Mouse (Mus musculus): Measurements from ENCODE around the gene Ssbp3. TPM values are rescaled to one million over a fixed set of nuclear protein-coding genes. Genes with fewer than 3 reads are reported as not detected.

Ssbp3 gene
- polyA plus RNA-seq, 1 experiment from 2014 or later, result 73.2 TPM

- DNase-seq (ENCODE audit: low spot score) (no peak), ATAC-seq (replicated peaks; ENCODE audit: low FRiP score, low TSS enrichment, low read depth) (no peak)
- H3K27ac ChIP-seq (ENCODE audit: low read depth), result no peak overlapping the region
- no peaks in the 10 kb centered on the region for H3K27me3 ChIP-seq (replicated peaks; ENCODE audit: control insufficient read depth, insufficient read depth, low read length)
- 77% methylated on average over 3 of the region's 3 CpGs for WGBS
- no peaks in the 10 kb centered on the region for H3K9me3 ChIP-seq (ENCODE audit: control insufficient read depth, low read length)
- no peak overlapping the region for H3K9ac ChIP-seq (ENCODE audit: low read length)
- H3K4me2 ChIP-seq (ENCODE audit: low read length), result no peak overlapping the region
- H3K4me1 ChIP-seq (replicated peaks; ENCODE audit: control insufficient read depth, insufficient read depth, low read length), result 0 out of 2 replicates have a peak, but pooled peaks cover 4% of the 10 kb centered on the region
- H3K4me3 ChIP-seq (ENCODE audit: low read depth, low read length), result no peak overlapping the region
- peaks cover 84% of the 10 kb centered on the region for H3K36me3 ChIP-seq (ENCODE audit: control insufficient read depth, insufficient read depth, low read length)
Measured at GRCm38 (mm10) chr4:106922919-106923318, 12.4 kb downstream of the Ssbp3 start.

GRCm38 (mm10) chr4:106924175-106924574 is 13.7 kb downstream of the Ssbp3 start:
- Histone ChIP-seq H3K36me3 (ENCODE audit: control insufficient read depth, insufficient read depth, low read length) (peaks cover 83% of the 10 kb centered on the region), H3K9me3 (ENCODE audit: control insufficient read depth, low read length) (no peaks in the 10 kb centered on the region), H3K4me3 (ENCODE audit: low read depth, low read length) (no peak overlapping the region), H3K27me3 (replicated peaks; ENCODE audit: control insufficient read depth, insufficient read depth, low read length) (no peaks in the 10 kb centered on the region), H3K27ac (ENCODE audit: low read depth) (no peak overlapping the region), H3K4me2 (ENCODE audit: low read length) (no peak overlapping the region), H3K4me1 (replicated peaks; ENCODE audit: control insufficient read depth, insufficient read depth, low read length) (0 out of 2 replicates have a peak, but pooled peaks cover 4% of the 10 kb centered on the region), H3K9ac (ENCODE audit: low read length) (no peak overlapping the region)
- DNase-seq (ENCODE audit: low spot score), result no peak
- no peak for ATAC-seq (replicated peaks; ENCODE audit: low FRiP score, low TSS enrichment, low read depth)
- WGBS, result 81% methylated on average over 4 of the region's 4 CpGs

- H3K9me3 ChIP-seq (ENCODE audit: control insufficient read depth, low read length), result no peaks in the 10 kb centered on the region
- H3K27ac ChIP-seq (ENCODE audit: low read depth), result no peak overlapping the region
- H3K4me3 ChIP-seq (ENCODE audit: low read depth, low read length), result no peak overlapping the region
- no peak overlapping the region for H3K9ac ChIP-seq (ENCODE audit: low read length)
- 82% methylated on average over 10 of the region's 10 CpGs for WGBS
- no peaks in the 10 kb centered on the region for H3K27me3 ChIP-seq (replicated peaks; ENCODE audit: control insufficient read depth, insufficient read depth, low read length)
- H3K4me2 ChIP-seq (ENCODE audit: low read length), result no peak overlapping the region
- peaks cover 76% of the 10 kb centered on the region for H3K36me3 ChIP-seq (ENCODE audit: control insufficient read depth, insufficient read depth, low read length)
- DNase-seq (ENCODE audit: low spot score) (no peak), ATAC-seq (replicated peaks; ENCODE audit: low FRiP score, low TSS enrichment, low read depth) (no peak)
- H3K4me1 ChIP-seq (replicated peaks; ENCODE audit: control insufficient read depth, insufficient read depth, low read length), result 0 out of 2 replicates have a peak, but pooled peaks cover 4% of the 10 kb centered on the region
Measured at GRCm38 (mm10) chr4:106924888-106925287, 14.4 kb downstream of the Ssbp3 start.

GRCm38 (mm10) chr4:106926401-106926800 is 15.9 kb downstream of the Ssbp3 start:
- no peak overlapping the region for H3K4me3 ChIP-seq (ENCODE audit: low read depth, low read length)
- no peak overlapping the region for H3K4me2 ChIP-seq (ENCODE audit: low read length)
- H3K27ac ChIP-seq (ENCODE audit: low read depth), result no peak overlapping the region
- no peaks in the 10 kb centered on the region for H3K27me3 ChIP-seq (replicated peaks; ENCODE audit: control insufficient read depth, insufficient read depth, low read length)
- H3K36me3 ChIP-seq (ENCODE audit: control insufficient read depth, insufficient read depth, low read length), result peaks cover 70% of the 10 kb centered on the region
- no peak overlapping the region for H3K9ac ChIP-seq (ENCODE audit: low read length)
- no peaks in the 10 kb centered on the region for H3K9me3 ChIP-seq (ENCODE audit: control insufficient read depth, low read length)
- no peaks in the 10 kb centered on the region for H3K4me1 ChIP-seq (replicated peaks; ENCODE audit: control insufficient read depth, insufficient read depth, low read length)
- ATAC-seq (replicated peaks; ENCODE audit: low FRiP score, low TSS enrichment, low read depth), result no peak
- 90% methylated on average over 9 of the region's 9 CpGs for WGBS
- no peak for DNase-seq (ENCODE audit: low spot score)

GRCm38 (mm10) chr4:106927034-106927433 is 16.5 kb downstream of the Ssbp3 start:
- peaks cover 70% of the 10 kb centered on the region for H3K36me3 ChIP-seq (ENCODE audit: control insufficient read depth, insufficient read depth, low read length)
- no peak overlapping the region for H3K4me3 ChIP-seq (ENCODE audit: low read depth, low read length)
- DNase-seq (ENCODE audit: low spot score) (no peak), ATAC-seq (replicated peaks; ENCODE audit: low FRiP score, low TSS enrichment, low read depth) (no peak)
- H3K9me3 ChIP-seq (ENCODE audit: control insufficient read depth, low read length), result no peaks in the 10 kb centered on the region
- H3K27me3 ChIP-seq (replicated peaks; ENCODE audit: control insufficient read depth, insufficient read depth, low read length), result no peaks in the 10 kb centered on the region
- H3K4me1 ChIP-seq (replicated peaks; ENCODE audit: control insufficient read depth, insufficient read depth, low read length), result no peaks in the 10 kb centered on the region; the same call in 1 of the 2 replicates
- 88% methylated on average over 6 of the region's 6 CpGs for WGBS
- no peak overlapping the region for H3K9ac ChIP-seq (ENCODE audit: low read length)
- no peak overlapping the region for H3K4me2 ChIP-seq (ENCODE audit: low read length)
- no peak overlapping the region for H3K27ac ChIP-seq (ENCODE audit: low read depth)

DNA sequence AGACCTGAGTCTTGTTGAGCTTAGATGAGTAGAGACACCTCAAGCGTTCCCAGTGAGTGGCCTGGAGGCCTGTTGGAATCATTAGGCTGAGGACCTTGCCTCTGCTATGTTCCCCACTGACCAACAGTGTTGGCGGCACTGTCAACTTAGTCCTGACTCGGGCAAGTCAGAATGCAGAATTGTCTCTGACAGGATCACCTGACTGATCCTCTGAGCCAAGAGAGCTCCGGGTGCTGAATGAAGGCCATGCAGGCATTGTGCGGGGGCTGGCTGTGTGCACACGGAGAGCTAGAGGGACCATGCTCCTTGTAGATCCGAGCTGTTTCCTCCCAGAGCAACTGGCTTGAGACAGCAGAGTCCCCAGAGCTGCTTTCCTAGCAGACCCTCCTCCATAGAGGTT is 18.5 kb downstream of the Ssbp3 start:
- Histone ChIP-seq H3K4me3 (ENCODE audit: low read depth, low read length) (no peak overlapping the region), H3K36me3 (ENCODE audit: control insufficient read depth, insufficient read depth, low read length) (peaks cover 66% of the 10 kb centered on the region), H3K9ac (ENCODE audit: low read length) (no peak overlapping the region), H3K27ac (ENCODE audit: low read depth) (no peak overlapping the region), H3K4me1 (replicated peaks; ENCODE audit: control insufficient read depth, insufficient read depth, low read length) (peaks cover 9% of the 10 kb centered on the region), H3K4me2 (ENCODE audit: low read length) (no peak overlapping the region), H3K9me3 (ENCODE audit: control insufficient read depth, low read length) (no peaks in the 10 kb centered on the region), H3K27me3 (replicated peaks; ENCODE audit: control insufficient read depth, insufficient read depth, low read length) (no peaks in the 10 kb centered on the region)
- no peak for ATAC-seq (replicated peaks; ENCODE audit: low FRiP score, low TSS enrichment, low read depth)
- WGBS, result 79% methylated on average over 7 of the region's 7 CpGs
- no peak for DNase-seq (ENCODE audit: low spot score)

- no peak for DNase-seq (ENCODE audit: low spot score)
- H3K9me3 ChIP-seq (ENCODE audit: control insufficient read depth, low read length), result no peaks in the 10 kb centered on the region
- no peak overlapping the region for H3K9ac ChIP-seq (ENCODE audit: low read length)
- peaks cover 47% of the 10 kb centered on the region for H3K36me3 ChIP-seq (ENCODE audit: control insufficient read depth, insufficient read depth, low read length)
- no peak overlapping the region for H3K4me3 ChIP-seq (ENCODE audit: low read depth, low read length)
- no peak for ATAC-seq (replicated peaks; ENCODE audit: low FRiP score, low TSS enrichment, low read depth)
- H3K4me2 ChIP-seq (ENCODE audit: low read length), result no peak overlapping the region
- H3K27me3 ChIP-seq (replicated peaks; ENCODE audit: control insufficient read depth, insufficient read depth, low read length), result no peaks in the 10 kb centered on the region
- no peak overlapping the region for H3K27ac ChIP-seq (ENCODE audit: low read depth)
- H3K4me1 ChIP-seq (replicated peaks; ENCODE audit: control insufficient read depth, insufficient read depth, low read length), result peaks cover 35% of the 10 kb centered on the region
- 91% methylated on average over 7 of the region's 7 CpGs for WGBS
Measured at GRCm38 (mm10) chr4:106932583-106932982, 22.1 kb downstream of the Ssbp3 start.

DNA sequence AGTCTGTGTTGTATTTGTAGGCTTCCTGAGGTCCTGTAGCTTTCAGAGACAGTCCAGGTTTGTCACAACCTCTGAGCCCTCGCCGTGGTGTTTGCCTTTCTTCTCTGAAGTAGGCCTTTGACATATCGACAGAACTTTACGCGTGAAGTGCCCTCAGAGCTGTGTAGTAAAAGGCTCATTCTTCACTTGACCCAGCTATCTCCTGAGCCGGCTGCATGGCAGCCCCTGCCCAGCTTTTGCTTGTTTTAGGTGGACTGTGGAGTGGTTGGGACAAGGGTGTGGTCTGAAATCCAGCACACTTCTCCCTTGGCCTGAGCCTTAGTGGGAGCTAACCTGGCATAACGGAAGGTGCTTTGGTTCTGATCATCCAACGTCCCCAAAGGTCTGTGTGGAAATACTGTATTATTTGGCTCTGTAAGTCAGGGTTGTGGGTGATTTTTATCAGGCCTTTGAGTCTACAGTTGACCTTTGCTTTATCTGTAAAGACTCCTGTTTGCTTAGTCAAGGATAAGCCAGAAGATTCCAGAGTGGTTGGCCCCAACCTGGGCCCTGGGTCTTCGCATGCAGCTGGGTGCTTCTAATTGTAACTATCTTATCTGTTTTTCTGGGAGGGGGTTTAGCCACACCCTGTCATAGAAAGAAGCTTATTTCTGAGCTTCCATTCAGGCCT is 23.4 kb downstream of the Ssbp3 start:
- H3K4me3 ChIP-seq (ENCODE audit: low read depth, low read length), result no peak overlapping the region
- H3K4me2 ChIP-seq (ENCODE audit: low read length), result no peak overlapping the region
- H3K27ac ChIP-seq (ENCODE audit: low read depth), result peak overlapping the region; percentile 18; the same call in 1 of the 2 replicates
- DNase-seq (ENCODE audit: low spot score) (no peak), ATAC-seq (replicated peaks; ENCODE audit: low FRiP score, low TSS enrichment, low read depth) (peak; percentile 45)
- peaks cover 33% of the 10 kb centered on the region for H3K36me3 ChIP-seq (ENCODE audit: control insufficient read depth, insufficient read depth, low read length)
- H3K9me3 ChIP-seq (ENCODE audit: control insufficient read depth, low read length), result no peaks in the 10 kb centered on the region
- no peaks in the 10 kb centered on the region for H3K27me3 ChIP-seq (replicated peaks; ENCODE audit: control insufficient read depth, insufficient read depth, low read length)
- WGBS, result 60% methylated on average over 9 of the region's 9 CpGs
- peaks cover 42% of the 10 kb centered on the region for H3K4me1 ChIP-seq (replicated peaks; ENCODE audit: control insufficient read depth, insufficient read depth, low read length)
- no peak overlapping the region for H3K9ac ChIP-seq (ENCODE audit: low read length)

GRCm38 (mm10) chr4:106934931-106935582 is 24.6 kb downstream of the Ssbp3 start:
- Histone ChIP-seq H3K4me1 (replicated peaks; ENCODE audit: control insufficient read depth, insufficient read depth, low read length) (peaks cover 53% of the 10 kb centered on the region), H3K36me3 (ENCODE audit: control insufficient read depth, insufficient read depth, low read length) (peaks cover 33% of the 10 kb centered on the region)

More at GRCm38 (mm10) chr4:106934931-106935582, 24.6 kb downstream of the Ssbp3 start:
- H3K4me3 ChIP-seq (ENCODE audit: low read depth, low read length), result no peak overlapping the region
- DNase-seq (ENCODE audit: low spot score) (no peak), ATAC-seq (replicated peaks; ENCODE audit: low FRiP score, low TSS enrichment, low read depth) (no peak)
- no peak overlapping the region for H3K4me2 ChIP-seq (ENCODE audit: low read length)
- 63% methylated on average over 12 of the region's 12 CpGs for WGBS
- H3K27me3 ChIP-seq (replicated peaks; ENCODE audit: control insufficient read depth, insufficient read depth, low read length), result no peaks in the 10 kb centered on the region
- H3K9me3 ChIP-seq (ENCODE audit: control insufficient read depth, low read length), result no peaks in the 10 kb centered on the region
- H3K27ac ChIP-seq (ENCODE audit: low read depth), result no peak overlapping the region
- H3K9ac ChIP-seq (ENCODE audit: low read length), result no peak overlapping the region
